Mouse (Mus musculus) CH12.LX (cell line): ENCODE data around the gene Dctpp1. TPM values are rescaled to one million over a fixed set of nuclear protein-coding genes. Genes with fewer than 3 reads are reported as not detected.

Experiments used
- DNase-seq: peaks from one replicate; pipeline ENCODE4 v3.0.0-alpha.2; 2013; ENCODE audit errors: extremely low read depth
- H3K27ac ChIP-seq: 2 replicates; pipeline ENCODE4 v1.5.1; 2012; ENCODE audit warnings: low read depth, mild to moderate bottlenecking, control low read depth, moderate library complexity; ENCODE audit not compliant: insufficient read depth
- H3K27me3 ChIP-seq: replicated peaks from 2 replicates; pipeline ENCODE3; 2012; ENCODE audit warnings: inconsistent platforms
- H3K36me3 ChIP-seq, 2 experiments: replicated peaks in 1 of 2; 2 replicates each; pipeline versions ENCODE3 to v1.6.1; 2012; ENCODE audit warnings: inconsistent platforms in 1 of 2, low read length in 1 of 2, mild to moderate bottlenecking in 1 of 2, mixed read lengths in 1 of 2, moderate library complexity in 1 of 2; ENCODE audit not compliant: control insufficient read depth in 1 of 2, insufficient read depth in 1 of 2
- H3K4me1 ChIP-seq, 2 experiments: 2 replicates each; pipeline ENCODE4 v1.6.1; 2012; ENCODE audit warnings: inconsistent platforms in 1 of 2, moderate library complexity in 1 of 2; ENCODE audit not compliant: insufficient read depth in 2 of 2, control insufficient read depth in 1 of 2
- H3K4me2 ChIP-seq: 2 replicates; pipeline ENCODE4 v1.6.1; 2012; ENCODE audit warnings: low read depth, mild to moderate bottlenecking, control low read depth; ENCODE audit not compliant: poor library complexity, insufficient read depth, severe bottlenecking
- H3K4me3 ChIP-seq, 3 experiments: fragments of 150-350 bp in 1 of 3; sonication (generic) in 1 of 3; replicated peaks in 1 of 3; 2 replicates each; pipeline versions ENCODE3 to v1.5.1; 2011 to 2012; ENCODE audit warnings: low read depth in 2 of 3, low read length in 2 of 3, mild to moderate bottlenecking in 2 of 3, moderate library complexity in 2 of 3, control low read depth in 1 of 3, improper control_type of control experiment in 1 of 3, inconsistent platforms in 1 of 3, mixed read lengths in 1 of 3; ENCODE audit not compliant: poor library complexity in 1 of 3
- H3K79me2 ChIP-seq: replicated peaks from 2 replicates; pipeline ENCODE4 v1.6.1; 2012; ENCODE audit warnings: mild to moderate bottlenecking, moderate library complexity; ENCODE audit not compliant: control insufficient read depth, poor library complexity, insufficient read depth, severe bottlenecking; ENCODE audit errors: extremely low read depth
- H3K9ac ChIP-seq: 2 replicates; pipeline ENCODE4 v1.6.1; 2012; ENCODE audit warnings: low read depth, mild to moderate bottlenecking, control low read depth, moderate library complexity; ENCODE audit not compliant: insufficient read depth
- H3K9me3 ChIP-seq: replicated peaks from 2 replicates; pipeline ENCODE3; 2012; ENCODE audit warnings: low read length, inconsistent platforms, mixed read lengths
- BHLHE40 ChIP-seq: IDR thresholded peaks from 2 replicates; pipeline ENCODE4 v1.6.1; 2011; ENCODE audit warnings: mild to moderate bottlenecking, low read depth, low read length, improper control_type of control experiment
- CHD1 ChIP-seq: IDR thresholded peaks from 2 replicates; pipeline ENCODE4 v1.6.1; 2012; ENCODE audit warnings: low read depth, low read length, improper control_type of control experiment, inconsistent platforms
- CHD2 ChIP-seq: IDR thresholded peaks from 2 replicates; pipeline ENCODE4 v1.6.1; 2011; ENCODE audit warnings: low read length, improper control_type of control experiment
- CTCF ChIP-seq, 2 experiments: IDR thresholded peaks in 1 of 2; conservative IDR thresholded peaks in 1 of 2; 2 replicates each; pipeline ENCODE4 v1.5.1; 2011 to 2012; ENCODE audit warnings: low read depth in 2 of 2, low read length in 2 of 2, improper control_type of control experiment in 1 of 2, inconsistent platforms in 1 of 2, mild to moderate bottlenecking in 1 of 2, moderate library complexity in 1 of 2
- ELF1 ChIP-seq: IDR thresholded peaks from 2 replicates; pipeline ENCODE4 v1.6.1; 2014; ENCODE audit warnings: low read depth, mild to moderate bottlenecking, inconsistent platforms, low read length, improper control_type of control experiment
- EP300 ChIP-seq: IDR thresholded peaks from 2 replicates; pipeline ENCODE4 v1.6.1; 2011; ENCODE audit warnings: low read length, improper control_type of control experiment
- ETS1 ChIP-seq: conservative IDR thresholded peaks from 2 replicates; pipeline ENCODE4 v1.6.1; 2012; ENCODE audit warnings: low read depth, mild to moderate bottlenecking, inconsistent platforms, low read length, improper control_type of control experiment, moderate library complexity
- HCFC1 ChIP-seq: IDR thresholded peaks from 2 replicates; pipeline ENCODE4 v1.6.1; 2012; ENCODE audit warnings: low read depth, mild to moderate bottlenecking, inconsistent platforms, low read length, improper control_type of control experiment
- IRF4 ChIP-seq: IDR thresholded peaks from 2 replicates; pipeline ENCODE4 v1.6.1; 2014; ENCODE audit warnings: low read depth, mild to moderate bottlenecking, inconsistent platforms, low read length, improper control_type of control experiment
- KAT2A ChIP-seq: IDR thresholded peaks from 2 replicates; pipeline ENCODE4 v1.6.1; 2012; ENCODE audit warnings: low read length, improper control_type of control experiment, inconsistent platforms; ENCODE audit not compliant: insufficient replicate concordance
- MAZ ChIP-seq: IDR thresholded peaks from 2 replicates; pipeline ENCODE4 v1.6.1; 2012; ENCODE audit warnings: low read depth, mild to moderate bottlenecking, inconsistent platforms, low read length, improper control_type of control experiment, moderate library complexity
- MXI1 ChIP-seq: IDR thresholded peaks from 2 replicates; pipeline ENCODE4 v1.6.1; 2011; ENCODE audit warnings: mild to moderate bottlenecking, low read depth, low read length, improper control_type of control experiment
- MYC ChIP-seq: IDR thresholded peaks from 2 replicates; pipeline ENCODE4 v1.6.1; 2011; ENCODE audit warnings: low read depth, mild to moderate bottlenecking, improper control_type of control experiment, low read length
- NELFE ChIP-seq: IDR thresholded peaks from 2 replicates; pipeline ENCODE4 v1.6.1; 2011; ENCODE audit warnings: low read depth, low read length, improper control_type of control experiment
- NRF1 ChIP-seq: IDR thresholded peaks from 2 replicates; pipeline ENCODE4 v1.6.1; 2014; ENCODE audit warnings: low read depth, mild to moderate bottlenecking, inconsistent platforms, low read length, improper control_type of control experiment, moderate library complexity
- POLR2A ChIP-seq: IDR thresholded peaks from 2 replicates; pipeline ENCODE4 v1.6.1; 2011; ENCODE audit warnings: low read depth, mild to moderate bottlenecking, improper control_type of control experiment, low read length
- RCOR1 ChIP-seq: conservative IDR thresholded peaks from 2 replicates; pipeline ENCODE4 v1.6.1; 2012; ENCODE audit warnings: low read depth, mild to moderate bottlenecking, inconsistent platforms, low read length, improper control_type of control experiment
- SIN3A ChIP-seq: IDR thresholded peaks from 2 replicates; pipeline ENCODE4 v1.6.1; 2012; ENCODE audit warnings: low read length, improper control_type of control experiment, inconsistent platforms
- SMC3 ChIP-seq: IDR thresholded peaks from 2 replicates; pipeline ENCODE4 v1.6.1; 2011; ENCODE audit warnings: low read depth, low read length, improper control_type of control experiment
- USF1 ChIP-seq: IDR thresholded peaks from 2 replicates; pipeline ENCODE4 v1.6.1; 2014; ENCODE audit warnings: low read depth, mild to moderate bottlenecking, inconsistent platforms, low read length, improper control_type of control experiment
- ZKSCAN1 ChIP-seq: IDR thresholded peaks from 2 replicates; pipeline ENCODE4 v1.6.1; 2012; ENCODE audit warnings: low read depth, inconsistent platforms, low read length, improper control_type of control experiment, borderline replicate concordance
- ZMIZ1 ChIP-seq: IDR thresholded peaks from 2 replicates; pipeline ENCODE4 v1.6.1; 2012; ENCODE audit warnings: low read depth, mild to moderate bottlenecking, inconsistent platforms, low read length, improper control_type of control experiment
- ZNF384 ChIP-seq: IDR thresholded peaks from 2 replicates; pipeline ENCODE4 v1.6.1; 2012; ENCODE audit warnings: low read depth, low read length, improper control_type of control experiment, inconsistent platforms
- dilution Hi-C: fragments of 300-500 bp; cut with MboI; formaldehyde crosslinking; loops from 2 replicates; pipeline ENCODE4 v1.14.3; 2020; ENCODE audit warnings: low sequenced_read_pairs; ENCODE audit not compliant: extremely low pct_unique_long_range_greater_than_20kb, extremely low pct_ligation_motif_present
- in situ Hi-C: fragments of 300-500 bp; cut with MboI; formaldehyde crosslinking; loops from 3 replicates; pipeline ENCODE4 v1.14.3; 2019; ENCODE audit warnings: low sequenced_read_pairs, low pct_ligation_motif_present, low pct_unique_long_range_greater_than_20kb, mixed read lengths
- polyA plus RNA-seq: library from polyadenylated mRNA; unstranded; fragments of >175 nt; gene quantifications from 2 replicates; pipeline ENCODE4 v1.2.1, GENCODE M21; 2012; ENCODE audit warnings: low read depth; ENCODE audit not compliant: insufficient read length
- total RNA-seq, 2 experiments: library from RNA; depleted of rRNA; stranded (reverse); fragments of 300-350 nt in 1 of 2; fragments of >200 nt in 1 of 2; gene quantifications; 2 replicates each; pipeline ENCODE4 v1.2.3; 2012 to 2014

Dctpp1 gene
- total and polyA plus RNA-seq, 3 experiments = 197 to 296 (median 221) TPM

GRCm38 (mm10) chr7:127282190-127282589, 21.7 kb upstream of the Dctpp1 start:
- in situ Hi-C loops (no loop called here), dilution Hi-C loops (no loop called here)
- no peak for DNase-seq
- Histone ChIP-seq H3K79me2 (no peaks in the 10 kb centered on the region), H3K9ac (no peak overlapping the region), H3K4me3 (no peak overlapping the region), H3K9me3 (no peaks in the 10 kb centered on the region), H3K4me1 (peaks cover 31 to 76% of the 10 kb centered on the region in 2 experiments), H3K4me2 (no peak overlapping the region), H3K27ac (no peak overlapping the region), H3K36me3 (peaks cover 0 to 6% of the 10 kb centered on the region in 2 experiments), H3K27me3 (no peaks in the 10 kb centered on the region)
- TF ChIP-seq KAT2A (no peak), MAZ (no peak), USF1 (no peak), HCFC1 (no peak), POLR2A (no peak), NRF1 (no peak), SIN3A (no peak), CTCF (conservative IDR thresholded peaks at IDR 0.05 in 1 of 2, IDR thresholded peaks at IDR 0.05 in 1 of 2; ENCODE audit: low read depth in 2 of 2, low read length in 2 of 2) (no peak), ZMIZ1 (no peak), MYC (no peak), RCOR1 (no peak), CHD2 (no peak), ELF1 (no peak), BHLHE40 (no peak)

- dilution Hi-C loops (no loop called here), in situ Hi-C loops (no loop called here)
- DNase-seq = no peak
- Histone ChIP-seq H3K79me2 (no peaks in the 10 kb centered on the region), H3K27me3 (no peaks in the 10 kb centered on the region), H3K9ac (no peak overlapping the region), H3K9me3 (no peaks in the 10 kb centered on the region), H3K4me3 (no peak overlapping the region), H3K4me2 (no peak overlapping the region), H3K36me3 (peaks cover 0 to under 1% of the 10 kb centered on the region in 2 experiments), H3K27ac (no peak overlapping the region), H3K4me1 (peaks cover 37 to 77% of the 10 kb centered on the region in 2 experiments)
- TF ChIP-seq ZKSCAN1 (no peak), NRF1 (no peak), SIN3A (no peak), MYC (no peak), IRF4 (no peak), SMC3 (no peak), CHD2 (no peak), EP300 (no peak), MXI1 (no peak), ZNF384 (no peak), NELFE (no peak), MAZ (no peak), RCOR1 (no peak), ETS1 (no peak), CHD1 (no peak)
These were observed 20.6 kb upstream of the Dctpp1 start for GRCm38 (mm10) chr7:127281114-127281513.
